ENCODE assay signal across 9 mouse cellular contexts in the genomic region with DNA sequence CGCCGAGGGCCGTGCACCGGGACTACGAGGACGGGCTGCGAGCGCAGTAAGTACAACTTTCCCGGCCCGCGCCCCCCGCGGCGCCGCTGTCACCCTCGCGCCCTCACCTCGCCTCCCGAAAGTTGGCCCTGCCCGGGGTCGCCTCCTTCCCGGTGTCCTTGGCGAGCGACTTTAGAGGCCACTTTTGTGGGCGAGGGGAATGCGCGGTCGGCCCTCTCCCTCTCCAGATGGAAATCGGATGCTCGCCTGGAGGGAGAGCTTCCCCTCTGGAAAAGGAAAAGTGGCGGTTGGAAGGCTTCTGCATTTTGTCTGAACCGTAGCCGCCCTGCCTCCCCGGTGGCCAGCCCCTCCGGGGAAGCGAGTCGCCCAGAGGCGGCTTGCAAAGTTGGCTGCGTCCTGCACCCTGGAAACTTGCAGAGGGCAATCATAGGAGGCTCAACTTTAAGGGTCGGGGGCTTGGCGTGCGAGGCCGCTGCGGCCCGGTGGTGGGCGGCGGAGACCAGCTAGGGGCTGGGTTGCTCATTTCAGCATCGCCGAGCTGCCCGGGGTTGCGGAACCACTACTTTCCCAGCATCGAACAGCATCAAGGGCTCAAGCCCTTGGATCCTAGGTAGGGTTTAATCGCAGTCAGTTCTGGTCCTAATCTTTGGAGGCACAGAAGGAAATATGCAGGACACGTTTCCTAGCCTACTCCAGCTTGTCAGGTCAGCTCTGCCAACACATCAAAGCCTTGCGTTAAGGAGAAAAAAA. TPM values are rescaled to one million over a fixed set of nuclear protein-coding genes. Genes with fewer than 3 reads are reported as not detected.
A peak's percentile ranks its signal among the peaks of the same experiment; 100 is the strongest.
DNase-seq lines count a peak whose midpoint lies in the region; ATAC-seq and TF ChIP-seq lines count a peak whose summit lies in the region.
"Had no signal": no experiment of that assay in that cellular context is flagged by ENCODE, and none has a peak within 500 bp of the region (broad histone marks: within the 10 kb centered on the region; RNA-seq: fewer than 3 reads in every experiment).

No protein-coding gene starts in this region.

- no peaks in the 10 kb centered on the region; the same call in 1 of the 2 replicates for H3K36me3 ChIP-seq in erythroblast, embryonic 14.5 days (ENCODE audit: control insufficient read depth)
- H3K36me3 ChIP-seq in embryonic facial prominence, embryonic 13.5 days = peaks cover 10% of the 10 kb centered on the region
- peaks cover 8% of the 10 kb centered on the region for H3K36me3 ChIP-seq in heart, postnatal 0 days (replicated peaks; ENCODE audit: control insufficient read depth, insufficient read depth, low read length)
- peaks cover 15% of the 10 kb centered on the region for H3K36me3 ChIP-seq in limb, embryonic 13.5 days
- H3K36me3 ChIP-seq in midbrain, embryonic 14.5 days (ENCODE audit: control insufficient read depth, insufficient read depth, low read length) = no peaks in the 10 kb centered on the region

- under 1% methylated on average over 55 of the region's 55 CpGs for WGBS in embryonic facial prominence, embryonic 13.5 days
- under 1% methylated on average over 53 of the region's 55 CpGs for WGBS in heart, postnatal 0 days
- under 1% methylated on average over 55 of the region's 55 CpGs for WGBS in limb, embryonic 13.5 days
- under 1% methylated on average over 55 of the region's 55 CpGs for WGBS in midbrain, embryonic 14.5 days

- no peak for ATAC-seq in erythroblast, adult 5-6 weeks (replicated peaks; ENCODE audit: low FRiP score, poor library complexity, severe bottlenecking)
- ATAC-seq in Patski = peak; percentile 14
- no peak for ATAC-seq in embryonic facial prominence, embryonic 13.5 days (ENCODE audit: insufficient number of reproducible peaks, insufficient read depth, low FRiP score, low TSS enrichment, low read depth)
- peak; percentile 0; the same call in 1 of the 2 replicates for ATAC-seq in heart, postnatal 0 days (ENCODE audit: insufficient read depth, low read depth)
- no peak; the same call in 1 of the 2 replicates for ATAC-seq in limb, embryonic 13.5 days (ENCODE audit: low FRiP score, low read depth)
- peak; percentile 9; the same call in 1 of the 2 replicates for ATAC-seq in midbrain, embryonic 14.5 days (ENCODE audit: low FRiP score, low TSS enrichment)

- H3K4me3 ChIP-seq in erythroblast, embryonic 14.5 days (replicated peaks) = peak overlapping the region; percentile 58
- H3K4me3 ChIP-seq in embryonic facial prominence, embryonic 13.5 days = peak overlapping the region; percentile 85
- peak overlapping the region; percentile 93 for H3K4me3 ChIP-seq in heart, postnatal 0 days (ENCODE audit: low read depth, low read length)
- H3K4me3 ChIP-seq in limb, embryonic 13.5 days = peak overlapping the region; percentile 91
- peak overlapping the region; percentile 54 for H3K4me3 ChIP-seq in midbrain, embryonic 14.5 days (replicated peaks; ENCODE audit: low read depth, low read length)

- H3K27me3 ChIP-seq in erythroblast, embryonic 14.5 days (ENCODE audit: control insufficient read depth) = peaks cover 52% of the 10 kb centered on the region
- no peaks in the 10 kb centered on the region for H3K27me3 ChIP-seq in Patski
- H3K27me3 ChIP-seq in embryonic facial prominence, embryonic 13.5 days = no peaks in the 10 kb centered on the region
- H3K27me3 ChIP-seq in heart, postnatal 0 days (ENCODE audit: control insufficient read depth, insufficient read depth, low read length) = no peaks in the 10 kb centered on the region
- no peaks in the 10 kb centered on the region for H3K27me3 ChIP-seq in limb, embryonic 13.5 days
- no peaks in the 10 kb centered on the region; the same call in 1 of the 2 replicates for H3K27me3 ChIP-seq in midbrain, embryonic 14.5 days (ENCODE audit: control insufficient read depth, insufficient read depth, low read length)

- H3K9me3 ChIP-seq in erythroblast, embryonic 14.5 days (ENCODE audit: control insufficient read depth, low read length) = peaks cover 3% of the 10 kb centered on the region; the same call in 1 of the 2 replicates
- no peaks in the 10 kb centered on the region for H3K9me3 ChIP-seq in embryonic facial prominence, embryonic 13.5 days
- H3K9me3 ChIP-seq in heart, postnatal 0 days (replicated peaks; ENCODE audit: control insufficient read depth, low read length) = no peaks in the 10 kb centered on the region
- no peaks in the 10 kb centered on the region for H3K9me3 ChIP-seq in limb, embryonic 13.5 days
- no peaks in the 10 kb centered on the region for H3K9me3 ChIP-seq in midbrain, embryonic 14.5 days (ENCODE audit: control insufficient read depth, low read length)

- no peak for TF ChIP-seq CTCF in Patski (IDR thresholded peaks at IDR 0.05)
- TF ChIP-seq CTCF in heart, postnatal 0 days (IDR thresholded peaks at IDR 0.05; ENCODE audit: low read depth) = no peak

- peak overlapping the region; percentile 90 for H3K9ac ChIP-seq in embryonic facial prominence, embryonic 13.5 days
- H3K9ac ChIP-seq in heart, postnatal 0 days (replicated peaks; ENCODE audit: low read depth, low read length) = peak overlapping the region; percentile 94
- peak overlapping the region; percentile 95 for H3K9ac ChIP-seq in limb, embryonic 13.5 days
- H3K9ac ChIP-seq in midbrain, embryonic 14.5 days (replicated peaks; ENCODE audit: low read length) = peak overlapping the region; percentile 60

- POLR2A ChIA-PET in Patski (lab: Charles Lee) = interaction anchor here (1.2 to 1.4 kb wide), 2 partner anchors 21 to 22 kb away, joined by 3 read pairs; no protein-coding TSS in a partner anchor

- DNase-seq in Patski (ENCODE audit: low read depth, low spot score) = no peak
- DNase-seq in heart, postnatal 0 days (ENCODE audit: low spot score) = no peak
- peak; percentile 64 for DNase-seq in midbrain, embryonic 14.5 days
- peak; percentile 55 for DNase-seq in thymus, postnatal 4 days

- H3K4me2 ChIP-seq in embryonic facial prominence, embryonic 13.5 days = peak overlapping the region; percentile 74
- peak overlapping the region; percentile 77 for H3K4me2 ChIP-seq in heart, postnatal 0 days (ENCODE audit: low read depth, low read length)
- H3K4me2 ChIP-seq in limb, embryonic 13.5 days (replicated peaks) = peak overlapping the region; percentile 78
- peak overlapping the region; percentile 82 for H3K4me2 ChIP-seq in midbrain, embryonic 14.5 days (ENCODE audit: low read length)

- peaks cover 10% of the 10 kb centered on the region for H3K4me1 ChIP-seq in erythroblast, embryonic 14.5 days (ENCODE audit: control insufficient read depth)
- H3K4me1 ChIP-seq in embryonic facial prominence, embryonic 13.5 days = peaks cover 15% of the 10 kb centered on the region
- H3K4me1 ChIP-seq in heart, postnatal 0 days (ENCODE audit: control insufficient read depth, insufficient read depth) = peaks cover 30% of the 10 kb centered on the region
- peaks cover 18% of the 10 kb centered on the region for H3K4me1 ChIP-seq in limb, embryonic 13.5 days
- H3K4me1 ChIP-seq in midbrain, embryonic 14.5 days (ENCODE audit: control insufficient read depth, insufficient read depth, low read length) = 0 out of 2 replicates have a peak, but pooled peaks cover 3% of the 10 kb centered on the region

- in situ Hi-C loops in Patski (cut with MboI; ENCODE audit: low pct_unique_long_range_greater_than_20kb) = loop anchor here (5.0 kb wide), 2 partner anchors 45 to 305 kb away; no protein-coding TSS in a partner anchor

- CTCF ChIA-PET in Patski (lab: Charles Lee) = interaction anchor here (2.0 to 2.9 kb wide), 2 partner anchors 14 to 46 kb away, joined by 4 to 11 read pairs; no protein-coding TSS in a partner anchor

- no peak for TF ChIP-seq EP300 in heart, postnatal 0 days (IDR thresholded peaks at IDR 0.05; ENCODE audit: low read depth)

- H3K27ac ChIP-seq in embryonic facial prominence, embryonic 13.5 days = peak overlapping the region; percentile 96
- peak overlapping the region; percentile 98 for H3K27ac ChIP-seq in heart, postnatal 0 days (ENCODE audit: low read depth)
- peak overlapping the region; percentile 94 for H3K27ac ChIP-seq in limb, embryonic 13.5 days
- peak overlapping the region; percentile 74 for H3K27ac ChIP-seq in midbrain, embryonic 14.5 days (replicated peaks; ENCODE audit: low read depth, low read length)

RNA-seq across cellular contexts. Expression of gene Rassf8, which starts 0.5 kb away (rescaled TPM):
- polyA plus RNA-seq in erythroblast, embryonic 14.5 days (2012) = 0.06 TPM in 1 of 2 replicates, not detected in the other
- 0.19 and 3.8 TPM in 2 replicates for total RNA-seq in erythroblast, adult 5-6 weeks (2015; ENCODE audit: low replicate concordance)
- 3.0 and 3.5 TPM in 2 replicates for total RNA-seq in erythroblast, adult 5-6 weeks (2017; ENCODE audit: low replicate concordance)
- polyA plus RNA-seq in Patski (2021) = 41.8 TPM
- polyA plus RNA-seq in embryonic facial prominence, embryonic 13.5 days (2015; fragmentation: Nextera tagmentation; extraction: Ambion mirVana) = 10.1 and 12.3 TPM in 2 replicates
- 40.8 and 72.6 TPM in 2 replicates for total RNA-seq in heart, postnatal 0 days (2014; rRNA removed; ENCODE audit: low replicate concordance)
- 9.5 and 11.1 TPM in 2 replicates for polyA plus RNA-seq in heart, postnatal 0 days (2015; fragmentation: Nextera tagmentation; extraction: Ambion mirVana)
- 13.2 and 14.0 TPM in 2 replicates for polyA plus RNA-seq in limb, embryonic 13.5 days (2015; fragmentation: Nextera tagmentation; extraction: Ambion mirVana)
- 4.4 and 6.9 TPM in 2 replicates for polyA plus RNA-seq in midbrain, embryonic 14.5 days (2014; fragmentation: Nextera tagmentation; extraction: Ambion mirVana)
- total RNA-seq: MEL had no signal

Comparison
In these comparisons a context has a peak if more than half of its experiments do, and no peak if none do; other contexts are left out.
1. ATAC-seq: peak in Patski (single experiment), heart, postnatal 0 days (single experiment) and midbrain, embryonic 14.5 days (single experiment); none in erythroblast, adult 5-6 weeks (single experiment), embryonic facial prominence, embryonic 13.5 days (single experiment) and limb, embryonic 13.5 days (single experiment).
2. DNase-seq: peak in midbrain, embryonic 14.5 days (single experiment) and thymus, postnatal 4 days (single experiment); none in Patski (single experiment) and heart, postnatal 0 days (single experiment).
3. Peak in every context shown above with its lines, with median percentiles within 50 percentile points of each other: H3K4me3 ChIP-seq, H3K27ac ChIP-seq, H3K4me2 ChIP-seq and H3K9ac ChIP-seq.